Mouse (Mus musculus): ENCODE measurements around the gene Morn1.

DNA sequence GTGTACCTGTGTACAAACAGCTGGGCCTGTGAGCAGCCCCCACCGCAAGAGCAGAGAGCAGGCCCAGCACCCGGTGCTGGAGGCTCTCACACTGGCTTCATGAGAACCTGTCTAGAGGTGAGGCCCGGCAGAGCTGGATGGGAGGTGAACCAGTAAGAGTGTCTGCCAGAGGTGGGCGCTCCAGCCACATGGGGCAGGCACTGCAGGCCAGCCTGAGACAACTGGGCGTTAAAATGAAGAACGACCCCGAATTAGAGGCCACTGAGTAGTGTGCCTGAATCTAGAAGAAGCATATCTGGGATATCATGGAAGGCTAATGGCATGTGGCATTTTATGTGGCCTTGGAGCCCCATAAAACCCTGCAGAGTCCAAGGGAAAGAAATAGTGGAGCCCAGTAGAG, 33.7 kb downstream of the Morn1 start:
- no peak; the same call in 1 of the 2 replicates for TF ChIP-seq CTCF (IDR thresholded peaks at IDR 0.05)
- TF ChIP-seq EP300 (IDR thresholded peaks at IDR 0.05) = no peak

All from lung, postnatal 0 days (tissue).